ENCODE assay signal across 8 mouse cellular contexts in the genomic region with DNA sequence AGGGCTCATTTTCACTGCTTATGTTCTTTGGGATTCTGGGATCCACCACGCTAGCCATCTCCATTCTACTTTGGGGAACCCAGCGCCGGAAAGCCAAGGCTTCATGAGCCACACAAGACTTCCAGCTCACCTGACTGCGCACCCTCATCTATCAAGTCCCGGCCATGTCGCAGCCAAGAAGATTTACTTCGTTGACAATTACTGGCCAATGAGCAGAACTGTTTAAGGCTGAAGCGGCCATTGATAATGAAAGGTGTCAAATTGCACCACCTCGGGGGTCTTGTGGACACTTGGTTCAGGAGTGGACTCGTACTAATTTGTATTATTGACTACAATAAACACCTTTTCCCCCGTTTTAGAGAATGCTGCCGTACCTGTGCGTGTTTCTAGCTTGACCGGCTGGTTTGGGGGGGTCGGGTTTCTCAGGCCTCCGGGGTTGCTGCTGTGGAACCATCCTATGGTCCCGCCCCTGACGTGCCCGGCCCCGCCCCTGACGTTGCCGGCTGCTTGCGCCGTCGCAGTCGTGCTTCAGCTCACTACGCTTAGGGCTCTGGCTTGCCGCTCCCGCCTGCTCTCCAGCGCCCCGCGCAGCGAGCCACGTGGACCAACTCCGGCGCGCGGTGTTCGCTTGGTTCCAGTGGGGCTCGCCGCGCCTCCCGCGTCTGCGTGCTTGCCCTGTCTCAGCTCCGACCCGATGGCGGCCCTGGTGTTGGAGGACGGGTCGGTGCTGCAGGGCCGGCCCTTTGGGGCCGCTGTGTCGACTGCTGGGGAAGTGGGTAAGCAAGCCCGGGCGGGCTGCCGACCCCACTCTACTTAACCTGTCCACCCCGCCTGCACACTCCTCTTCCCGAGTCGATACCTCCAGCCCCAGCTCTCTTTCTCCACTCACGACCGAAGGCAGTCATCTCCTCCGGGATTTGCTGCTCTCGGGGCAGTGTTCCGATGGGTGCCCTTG. TPM values are rescaled to one million over a fixed set of nuclear protein-coding genes. Genes with fewer than 3 reads are reported as not detected.
DNase-seq lines count a peak whose midpoint lies in the region; ATAC-seq and TF ChIP-seq lines count a peak whose summit lies in the region.

TSS of gene Cad (plus strand) at position 520 of the 955 bp plus-strand sequence.

- H3K4me1 ChIP-seq in bone marrow, adult 2 months (ENCODE audit: control insufficient read depth, insufficient read depth, low read length) = peaks cover 3% of the 10 kb centered on the region; the same call in 1 of the 2 replicates
- peaks cover 4% of the 10 kb centered on the region for H3K4me1 ChIP-seq in embryonic facial prominence, embryonic 15.5 days
- H3K4me1 ChIP-seq in kidney, embryonic 14.5 days (ENCODE audit: control insufficient read depth, insufficient read depth, low read length) = peaks cover 14% of the 10 kb centered on the region
- H3K4me1 ChIP-seq in limb, embryonic 15.5 days = peaks cover 19% of the 10 kb centered on the region

- H3K9me3 ChIP-seq in embryonic facial prominence, embryonic 15.5 days (replicated peaks) = no peaks in the 10 kb centered on the region
- H3K9me3 ChIP-seq in kidney, embryonic 14.5 days (ENCODE audit: control insufficient read depth, low read length) = no peaks in the 10 kb centered on the region
- no peaks in the 10 kb centered on the region for H3K9me3 ChIP-seq in limb, embryonic 15.5 days

- WGBS in bone marrow, adult 2 months = 3% methylated on average over 64 of the region's 64 CpGs
- under 1% methylated on average over 63 of the region's 64 CpGs for WGBS in embryonic facial prominence, embryonic 15.5 days
- WGBS in kidney, embryonic 14.5 days = under 1% methylated on average over 64 of the region's 64 CpGs
- under 1% methylated on average over 63 of the region's 64 CpGs for WGBS in limb, embryonic 15.5 days

- H3K27ac ChIP-seq in bone marrow, adult 2 months (ENCODE audit: control insufficient read depth, insufficient read depth, low read depth, low read length, poor library complexity) = no peak within 1 kb of the TSS; the same call in 1 of the 2 replicates
- H3K27ac ChIP-seq in embryonic facial prominence, embryonic 15.5 days (replicated peaks) = peak within 1 kb of the TSS; percentile 65
- H3K27ac ChIP-seq in kidney, embryonic 14.5 days (ENCODE audit: low read depth, low read length) = peak within 1 kb of the TSS; percentile 76
- H3K27ac ChIP-seq in limb, embryonic 15.5 days = peak within 1 kb of the TSS; percentile 88

- peaks cover 32% of the 10 kb centered on the region for H3K36me3 ChIP-seq in embryonic facial prominence, embryonic 15.5 days
- peaks cover 26% of the 10 kb centered on the region for H3K36me3 ChIP-seq in kidney, embryonic 14.5 days (ENCODE audit: control insufficient read depth, insufficient read depth, low read length)
- H3K36me3 ChIP-seq in limb, embryonic 15.5 days = peaks cover 31% of the 10 kb centered on the region

- H3K4me2 ChIP-seq in embryonic facial prominence, embryonic 15.5 days (replicated peaks) = peak within 1 kb of the TSS; percentile 76
- H3K4me2 ChIP-seq in kidney, embryonic 14.5 days (replicated peaks; ENCODE audit: low read depth, low read length) = peak within 1 kb of the TSS; percentile 91
- H3K4me2 ChIP-seq in limb, embryonic 15.5 days = peak within 1 kb of the TSS; percentile 82

- H3K9ac ChIP-seq in embryonic facial prominence, embryonic 15.5 days = peak within 1 kb of the TSS; percentile 61
- H3K9ac ChIP-seq in kidney, embryonic 14.5 days (ENCODE audit: low read depth, low read length) = peak within 1 kb of the TSS; percentile 88
- H3K9ac ChIP-seq in limb, embryonic 15.5 days = peak within 1 kb of the TSS; percentile 69

- peak within 1 kb of the TSS; percentile 77 for H3K4me3 ChIP-seq in bone marrow, adult 2 months (replicated peaks; ENCODE audit: control insufficient read depth, low read depth, low read length)
- peak within 1 kb of the TSS; percentile 62 for H3K4me3 ChIP-seq in embryonic facial prominence, embryonic 15.5 days (replicated peaks)
- H3K4me3 ChIP-seq in kidney, embryonic 14.5 days (ENCODE audit: low read length) = peak within 1 kb of the TSS; percentile 80
- H3K4me3 ChIP-seq in limb, embryonic 15.5 days = peak within 1 kb of the TSS; percentile 70

- ATAC-seq in embryonic facial prominence, embryonic 15.5 days (ENCODE audit: insufficient number of reproducible peaks, low FRiP score, low TSS enrichment, low read depth) = peak; percentile 98
- ATAC-seq in kidney, embryonic 14.5 days (ENCODE audit: low FRiP score, low TSS enrichment) = peak; percentile 98
- peak; percentile 98 for ATAC-seq in limb, embryonic 15.5 days (ENCODE audit: insufficient number of reproducible peaks, low FRiP score, low TSS enrichment, low read depth)

- no peaks in the 10 kb centered on the region for H3K27me3 ChIP-seq in embryonic facial prominence, embryonic 15.5 days
- no peaks in the 10 kb centered on the region for H3K27me3 ChIP-seq in kidney, embryonic 14.5 days (ENCODE audit: control insufficient read depth, insufficient read depth, low read length)
- no peaks in the 10 kb centered on the region for H3K27me3 ChIP-seq in limb, embryonic 15.5 days

- DNase-seq in 416B (ENCODE audit: low read depth) = peak; percentile 91
- peak; percentile 92 to 95 for DNase-seq in heart, adult 9 months (ENCODE audit: low spot score in 2 of 2)
- peak; percentile 73 to 87 for DNase-seq in monocyte, adult 2 months (ENCODE audit: low read depth in 1 of 2, low spot score in 2 of 2)
- peak; percentile 92 to 93 for DNase-seq in spleen, postnatal 36 days (ENCODE audit: low spot score in 2 of 2)

- peak; percentile 15; the same call in 1 of the 2 replicates for TF ChIP-seq CTCF in bone marrow, adult 2 months (IDR thresholded peaks at IDR 0.05; ENCODE audit: control insufficient read depth, insufficient read depth, low read length)

- TF ChIP-seq POLR2A in bone marrow, adult 2 months (IDR thresholded peaks at IDR 0.05; ENCODE audit: borderline replicate concordance, control insufficient read depth, low read depth, low read length) = peak; percentile 75; the same call in 1 of the 2 replicates

RNA-seq across cellular contexts. Expression of gene Cad, which starts in this region (rescaled TPM):
- 9.7 and 21.8 TPM in 2 replicates for polyA plus RNA-seq in bone marrow, adult 2 months (2011; ENCODE audit: insufficient read depth, insufficient read length, low replicate concordance, missing spikeins)
- polyA plus RNA-seq in embryonic facial prominence, embryonic 15.5 days (2015; fragmentation: Nextera tagmentation; extraction: Ambion mirVana) = 23.5 and 26.4 TPM in 2 replicates
- 35.4 and 40.5 TPM in 2 replicates for polyA plus RNA-seq in kidney, embryonic 14.5 days (2014; fragmentation: Nextera tagmentation; extraction: Ambion mirVana)
- 25.1 and 26.3 TPM in 2 replicates for polyA plus RNA-seq in limb, embryonic 15.5 days (2015; fragmentation: Nextera tagmentation; extraction: Ambion mirVana)
